Mouse (Mus musculus) CH12.LX (cell line): ENCODE results near the gene Ptgdr2. TPM values are rescaled to one million over a fixed set of nuclear protein-coding genes. Genes with fewer than 3 reads are reported as not detected.

ENCODE experiments used
- DNase-seq: peaks from one replicate; pipeline ENCODE4 v3.0.0-alpha.2; 2013; ENCODE audit errors: extremely low read depth
- H3K27ac ChIP-seq: 2 replicates; pipeline ENCODE4 v1.5.1; 2012; ENCODE audit warnings: low read depth, mild to moderate bottlenecking, control low read depth, moderate library complexity; ENCODE audit not compliant: insufficient read depth
- H3K27me3 ChIP-seq: replicated peaks from 2 replicates; pipeline ENCODE3; 2012; ENCODE audit warnings: inconsistent platforms
- H3K36me3 ChIP-seq, 2 experiments: replicated peaks in 1 of 2; 2 replicates each; pipeline versions ENCODE3 to v1.6.1; 2012; ENCODE audit warnings: inconsistent platforms in 1 of 2, low read length in 1 of 2, mild to moderate bottlenecking in 1 of 2, mixed read lengths in 1 of 2, moderate library complexity in 1 of 2; ENCODE audit not compliant: control insufficient read depth in 1 of 2, insufficient read depth in 1 of 2
- H3K4me1 ChIP-seq, 2 experiments: 2 replicates each; pipeline ENCODE4 v1.6.1; 2012; ENCODE audit warnings: inconsistent platforms in 1 of 2, moderate library complexity in 1 of 2; ENCODE audit not compliant: insufficient read depth in 2 of 2, control insufficient read depth in 1 of 2
- H3K4me2 ChIP-seq: 2 replicates; pipeline ENCODE4 v1.6.1; 2012; ENCODE audit warnings: low read depth, mild to moderate bottlenecking, control low read depth; ENCODE audit not compliant: poor library complexity, insufficient read depth, severe bottlenecking
- H3K4me3 ChIP-seq, 3 experiments: fragments of 150-350 bp in 1 of 3; sonication (generic) in 1 of 3; replicated peaks in 1 of 3; 2 replicates each; pipeline versions ENCODE3 to v1.5.1; 2011 to 2012; ENCODE audit warnings: low read depth in 2 of 3, low read length in 2 of 3, mild to moderate bottlenecking in 2 of 3, moderate library complexity in 2 of 3, control low read depth in 1 of 3, improper control_type of control experiment in 1 of 3, inconsistent platforms in 1 of 3, mixed read lengths in 1 of 3; ENCODE audit not compliant: poor library complexity in 1 of 3
- H3K79me2 ChIP-seq: replicated peaks from 2 replicates; pipeline ENCODE4 v1.6.1; 2012; ENCODE audit warnings: mild to moderate bottlenecking, moderate library complexity; ENCODE audit not compliant: control insufficient read depth, poor library complexity, insufficient read depth, severe bottlenecking; ENCODE audit errors: extremely low read depth
- H3K9ac ChIP-seq: 2 replicates; pipeline ENCODE4 v1.6.1; 2012; ENCODE audit warnings: low read depth, mild to moderate bottlenecking, control low read depth, moderate library complexity; ENCODE audit not compliant: insufficient read depth
- H3K9me3 ChIP-seq: replicated peaks from 2 replicates; pipeline ENCODE3; 2012; ENCODE audit warnings: low read length, inconsistent platforms, mixed read lengths
- BHLHE40 ChIP-seq: IDR thresholded peaks from 2 replicates; pipeline ENCODE4 v1.6.1; 2011; ENCODE audit warnings: mild to moderate bottlenecking, low read depth, low read length, improper control_type of control experiment
- CHD2 ChIP-seq: IDR thresholded peaks from 2 replicates; pipeline ENCODE4 v1.6.1; 2011; ENCODE audit warnings: low read length, improper control_type of control experiment
- CTCF ChIP-seq, 2 experiments: IDR thresholded peaks in 1 of 2; conservative IDR thresholded peaks in 1 of 2; 2 replicates each; pipeline ENCODE4 v1.5.1; 2011 to 2012; ENCODE audit warnings: low read depth in 2 of 2, low read length in 2 of 2, improper control_type of control experiment in 1 of 2, inconsistent platforms in 1 of 2, mild to moderate bottlenecking in 1 of 2, moderate library complexity in 1 of 2
- ELF1 ChIP-seq: IDR thresholded peaks from 2 replicates; pipeline ENCODE4 v1.6.1; 2014; ENCODE audit warnings: low read depth, mild to moderate bottlenecking, inconsistent platforms, low read length, improper control_type of control experiment
- EP300 ChIP-seq: IDR thresholded peaks from 2 replicates; pipeline ENCODE4 v1.6.1; 2011; ENCODE audit warnings: low read length, improper control_type of control experiment
- ETS1 ChIP-seq: conservative IDR thresholded peaks from 2 replicates; pipeline ENCODE4 v1.6.1; 2012; ENCODE audit warnings: low read depth, mild to moderate bottlenecking, inconsistent platforms, low read length, improper control_type of control experiment, moderate library complexity
- GABPA ChIP-seq: IDR thresholded peaks from 2 replicates; pipeline ENCODE4 v1.6.1; 2012; ENCODE audit warnings: low read depth, low read length, improper control_type of control experiment, inconsistent platforms; ENCODE audit not compliant: insufficient replicate concordance
- HCFC1 ChIP-seq: IDR thresholded peaks from 2 replicates; pipeline ENCODE4 v1.6.1; 2012; ENCODE audit warnings: low read depth, mild to moderate bottlenecking, inconsistent platforms, low read length, improper control_type of control experiment
- IRF4 ChIP-seq: IDR thresholded peaks from 2 replicates; pipeline ENCODE4 v1.6.1; 2014; ENCODE audit warnings: low read depth, mild to moderate bottlenecking, inconsistent platforms, low read length, improper control_type of control experiment
- JUN ChIP-seq: IDR thresholded peaks from 2 replicates; pipeline ENCODE4 v1.6.1; 2011; ENCODE audit warnings: low read depth, mild to moderate bottlenecking, low read length, improper control_type of control experiment, moderate library complexity; ENCODE audit not compliant: insufficient read depth
- JUND ChIP-seq: conservative IDR thresholded peaks from 2 replicates; pipeline ENCODE4 v1.6.1; 2011; ENCODE audit warnings: low read depth, low read length, improper control_type of control experiment
- KAT2A ChIP-seq: IDR thresholded peaks from 2 replicates; pipeline ENCODE4 v1.6.1; 2012; ENCODE audit warnings: low read length, improper control_type of control experiment, inconsistent platforms; ENCODE audit not compliant: insufficient replicate concordance
- MAFK ChIP-seq: IDR thresholded peaks from 2 replicates; pipeline ENCODE4 v1.6.1; 2011; ENCODE audit warnings: low read length, improper control_type of control experiment; ENCODE audit not compliant: insufficient replicate concordance
- MAX ChIP-seq: IDR thresholded peaks from 2 replicates; pipeline ENCODE4 v1.6.1; 2011; ENCODE audit warnings: low read length, improper control_type of control experiment
- MEF2A ChIP-seq: IDR thresholded peaks from 2 replicates; pipeline ENCODE4 v1.6.1; 2014; ENCODE audit warnings: low read depth, mild to moderate bottlenecking, inconsistent platforms, low read length, improper control_type of control experiment, borderline replicate concordance
- MXI1 ChIP-seq: IDR thresholded peaks from 2 replicates; pipeline ENCODE4 v1.6.1; 2011; ENCODE audit warnings: mild to moderate bottlenecking, low read depth, low read length, improper control_type of control experiment
- MYC ChIP-seq: IDR thresholded peaks from 2 replicates; pipeline ENCODE4 v1.6.1; 2011; ENCODE audit warnings: low read depth, mild to moderate bottlenecking, improper control_type of control experiment, low read length
- NELFE ChIP-seq: IDR thresholded peaks from 2 replicates; pipeline ENCODE4 v1.6.1; 2011; ENCODE audit warnings: low read depth, low read length, improper control_type of control experiment
- NRF1 ChIP-seq: IDR thresholded peaks from 2 replicates; pipeline ENCODE4 v1.6.1; 2014; ENCODE audit warnings: low read depth, mild to moderate bottlenecking, inconsistent platforms, low read length, improper control_type of control experiment, moderate library complexity
- POLR2A ChIP-seq: IDR thresholded peaks from 2 replicates; pipeline ENCODE4 v1.6.1; 2011; ENCODE audit warnings: low read depth, mild to moderate bottlenecking, improper control_type of control experiment, low read length
- RAD21 ChIP-seq: IDR thresholded peaks from 2 replicates; pipeline ENCODE4 v1.6.1; 2011; ENCODE audit warnings: low read depth, mild to moderate bottlenecking, low read length, improper control_type of control experiment, moderate library complexity
- RCOR1 ChIP-seq: conservative IDR thresholded peaks from 2 replicates; pipeline ENCODE4 v1.6.1; 2012; ENCODE audit warnings: low read depth, mild to moderate bottlenecking, inconsistent platforms, low read length, improper control_type of control experiment
- SIN3A ChIP-seq: IDR thresholded peaks from 2 replicates; pipeline ENCODE4 v1.6.1; 2012; ENCODE audit warnings: low read length, improper control_type of control experiment, inconsistent platforms
- TBP ChIP-seq: conservative IDR thresholded peaks from 2 replicates; pipeline ENCODE4 v1.6.1; 2011; ENCODE audit warnings: low read depth, low read length, improper control_type of control experiment
- TCF12 ChIP-seq: IDR thresholded peaks from 2 replicates; pipeline ENCODE4 v1.6.1; 2014; ENCODE audit warnings: low read depth, mild to moderate bottlenecking, inconsistent platforms, low read length, improper control_type of control experiment
- UBTF ChIP-seq: IDR thresholded peaks from 2 replicates; pipeline ENCODE4 v1.6.1; 2012; ENCODE audit warnings: low read depth, mild to moderate bottlenecking, inconsistent platforms, low read length, improper control_type of control experiment, moderate library complexity
- USF1 ChIP-seq: IDR thresholded peaks from 2 replicates; pipeline ENCODE4 v1.6.1; 2014; ENCODE audit warnings: low read depth, mild to moderate bottlenecking, inconsistent platforms, low read length, improper control_type of control experiment
- USF2 ChIP-seq: conservative IDR thresholded peaks from 2 replicates; pipeline ENCODE4 v1.6.1; 2011; ENCODE audit warnings: low read depth, low read length, improper control_type of control experiment
- ZKSCAN1 ChIP-seq: IDR thresholded peaks from 2 replicates; pipeline ENCODE4 v1.6.1; 2012; ENCODE audit warnings: low read depth, inconsistent platforms, low read length, improper control_type of control experiment, borderline replicate concordance
- ZMIZ1 ChIP-seq: IDR thresholded peaks from 2 replicates; pipeline ENCODE4 v1.6.1; 2012; ENCODE audit warnings: low read depth, mild to moderate bottlenecking, inconsistent platforms, low read length, improper control_type of control experiment
- ZNF384 ChIP-seq: IDR thresholded peaks from 2 replicates; pipeline ENCODE4 v1.6.1; 2012; ENCODE audit warnings: low read depth, low read length, improper control_type of control experiment, inconsistent platforms
- dilution Hi-C: fragments of 300-500 bp; cut with MboI; formaldehyde crosslinking; loops from 2 replicates; pipeline ENCODE4 v1.14.3; 2020; ENCODE audit warnings: low sequenced_read_pairs; ENCODE audit not compliant: extremely low pct_unique_long_range_greater_than_20kb, extremely low pct_ligation_motif_present
- in situ Hi-C: fragments of 300-500 bp; cut with MboI; formaldehyde crosslinking; loops from 3 replicates; pipeline ENCODE4 v1.14.3; 2019; ENCODE audit warnings: low sequenced_read_pairs, low pct_ligation_motif_present, low pct_unique_long_range_greater_than_20kb, mixed read lengths
- polyA plus RNA-seq: library from polyadenylated mRNA; unstranded; fragments of >175 nt; gene quantifications from 2 replicates; pipeline ENCODE4 v1.2.1, GENCODE M21; 2012; ENCODE audit warnings: low read depth; ENCODE audit not compliant: insufficient read length
- total RNA-seq, 2 experiments: library from RNA; depleted of rRNA; stranded (reverse); fragments of 300-350 nt in 1 of 2; fragments of >200 nt in 1 of 2; gene quantifications; 2 replicates each; pipeline ENCODE4 v1.2.3; 2012 to 2014

The Ptgdr2 gene
- total and polyA plus RNA-seq, 3 experiments = 0.13 TPM; not detected in 2

DNA sequence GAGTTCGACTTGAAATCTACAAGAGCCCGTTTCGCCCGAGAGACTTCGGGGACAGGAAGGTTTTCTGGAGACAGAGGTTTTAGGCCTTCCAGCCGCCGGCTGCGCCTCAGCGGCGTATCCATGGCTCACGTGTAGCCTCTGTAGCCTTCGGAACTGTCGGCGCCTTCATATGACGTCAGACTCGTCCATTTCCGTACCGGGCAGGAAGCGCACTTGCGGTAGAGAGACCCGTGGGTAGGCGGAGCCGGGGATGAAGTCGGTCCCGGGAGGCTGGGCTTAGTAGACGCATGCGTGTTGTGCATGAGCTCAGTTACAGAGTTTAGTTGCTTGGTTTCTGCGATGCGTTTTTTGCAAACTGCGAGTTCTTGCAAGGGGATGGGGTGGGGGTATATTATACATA, 12.2 kb downstream of the Ptgdr2 start, which contains the start of gene Ccdc86:
TSS of gene Ccdc86 (minus strand) at position 155 of the 400 bp plus-strand sequence.
- Histone ChIP-seq H3K9ac (peak within 1 kb of the TSS; percentile 64), H3K9me3 (no peaks in the 10 kb centered on the region), H3K27ac (no peak within 1 kb of the TSS), H3K4me3 (peak within 1 kb of the TSS; percentile 76 to 91 (median 85)), H3K4me1 (peaks cover 20 to 40% of the 10 kb centered on the region in 2 experiments), H3K36me3 (peaks cover 12 to 31% of the 10 kb centered on the region in 2 experiments), H3K4me2 (peak within 1 kb of the TSS; percentile 95), H3K79me2 (peaks cover 31% of the 10 kb centered on the region), H3K27me3 (peaks cover 25% of the 10 kb centered on the region)
- dilution Hi-C loops (no loop called here), in situ Hi-C loops (no loop called here)
- DNase-seq = peak; percentile 99
- peak; percentile 62; the same call in 1 of the 2 replicates for TF ChIP-seq ZNF384
- peak; percentile 46; the same call in 1 of the 2 replicates for TF ChIP-seq RCOR1
- TF ChIP-seq SIN3A = peak; percentile 99
- peak; percentile 52; the same call in 1 of the 2 replicates for TF ChIP-seq IRF4
- no peak for TF ChIP-seq UBTF
- peak; percentile 85; the same call in 1 of the 2 replicates for TF ChIP-seq KAT2A
- no peak for TF ChIP-seq RAD21
- 0 out of 2 replicates have a peak, but pooled peaks have one; percentile 15 for TF ChIP-seq MAFK
- no peak for TF ChIP-seq EP300
- TF ChIP-seq NRF1 = peak; percentile 87
- peak; percentile 27; the same call in 1 of the 2 replicates for TF ChIP-seq GABPA
- TF ChIP-seq MXI1 = peak; percentile 100
- TF ChIP-seq MAX = peak; percentile 96
- no peak; the same call in 1 of the 2 replicates for TF ChIP-seq JUN
- TF ChIP-seq JUND = 0 out of 2 replicates have a peak, but pooled peaks have one; percentile 43
- TF ChIP-seq CTCF (conservative IDR thresholded peaks at IDR 0.05 in 1 of 2, IDR thresholded peaks at IDR 0.05 in 1 of 2; ENCODE audit: low read depth in 2 of 2, low read length in 2 of 2) = no peak
- peak; percentile 92 for TF ChIP-seq HCFC1
- TF ChIP-seq NELFE = peak; percentile 91
- peak; percentile 96 for TF ChIP-seq BHLHE40
- TF ChIP-seq CHD2 = 0 out of 2 replicates have a peak, but pooled peaks have one; percentile 22
- TF ChIP-seq USF2 = peak; percentile 31; the same call in 1 of the 2 replicates
- TF ChIP-seq MEF2A = no peak
- peak; percentile 95 for TF ChIP-seq ELF1
- TF ChIP-seq POLR2A = peak; percentile 92
- peak; percentile 97 for TF ChIP-seq MYC
- TF ChIP-seq ZMIZ1 = no peak; the same call in none of the 2 replicates
- peak; percentile 48; the same call in 1 of the 2 replicates for TF ChIP-seq TCF12
- TF ChIP-seq USF1 = peak; percentile 48; the same call in 1 of the 2 replicates
- no peak for TF ChIP-seq ZKSCAN1
- TF ChIP-seq TBP = peak; percentile 59
- peak; percentile 37 for TF ChIP-seq ETS1
